Mouse (Mus musculus): ENCODE measurements around the gene Nrtn.

The Nrtn gene

DNA sequence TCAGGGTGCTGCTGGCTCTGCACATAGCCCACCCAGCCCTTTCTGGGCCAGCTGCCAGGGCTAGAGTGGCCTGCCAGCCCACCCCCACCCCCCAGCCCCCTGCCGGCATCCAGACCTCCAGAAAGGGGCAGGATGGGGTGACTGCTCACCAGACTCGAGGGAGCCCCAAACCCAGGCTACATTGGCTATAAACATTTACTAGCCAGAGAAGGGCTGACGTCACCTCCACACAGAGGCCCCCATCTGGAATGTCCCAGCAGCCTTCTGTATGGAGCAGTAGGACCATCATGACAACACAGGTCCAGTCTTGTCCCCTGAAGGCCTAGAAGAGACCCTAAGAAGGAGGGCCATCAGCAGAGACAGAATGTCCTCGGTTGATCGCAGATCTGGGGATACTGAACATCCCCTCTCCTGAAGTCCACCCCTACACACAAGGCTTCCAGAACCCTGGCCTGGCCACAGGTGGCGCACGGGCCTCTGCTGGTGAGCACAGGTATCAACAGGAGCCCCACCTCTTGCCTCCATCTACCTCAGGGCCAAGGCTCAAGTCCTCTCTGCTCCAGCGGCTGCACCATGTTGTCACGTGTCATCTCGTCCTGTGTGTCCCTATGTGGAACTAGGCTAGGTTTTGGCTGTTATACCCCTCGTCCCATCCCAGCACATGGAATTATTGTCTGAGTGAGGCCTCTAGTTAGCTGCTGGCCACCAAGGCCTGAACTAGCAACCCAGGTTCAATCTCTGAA is 33.7 kb downstream of the Nrtn start:
- H3K36me3 ChIP-seq (ENCODE audit: insufficient read depth, low read length), result peaks cover 54% of the 10 kb centered on the region
- no peaks in the 10 kb centered on the region for H3K9me3 ChIP-seq (ENCODE audit: low read length)
- no peak overlapping the region for H3K4me3 ChIP-seq (replicated peaks; ENCODE audit: low read length)
- TF ChIP-seq POU5F1 (IDR thresholded peaks at IDR 0.05; ENCODE audit: borderline replicate concordance, low read length) (no peak), CTCF (conservative IDR thresholded peaks at IDR 0.05; ENCODE audit: low read length) (no peak; the same call in 1 of the 2 replicates), NANOG (IDR thresholded peaks at IDR 0.05; ENCODE audit: borderline replicate concordance, low read length) (no peak)
- H3K4me1 ChIP-seq (replicated peaks; ENCODE audit: low read depth, low read length), result peaks cover 90% of the 10 kb centered on the region
- H3K27me3 ChIP-seq (ENCODE audit: insufficient read depth, low read length), result no peaks in the 10 kb centered on the region

DNA sequence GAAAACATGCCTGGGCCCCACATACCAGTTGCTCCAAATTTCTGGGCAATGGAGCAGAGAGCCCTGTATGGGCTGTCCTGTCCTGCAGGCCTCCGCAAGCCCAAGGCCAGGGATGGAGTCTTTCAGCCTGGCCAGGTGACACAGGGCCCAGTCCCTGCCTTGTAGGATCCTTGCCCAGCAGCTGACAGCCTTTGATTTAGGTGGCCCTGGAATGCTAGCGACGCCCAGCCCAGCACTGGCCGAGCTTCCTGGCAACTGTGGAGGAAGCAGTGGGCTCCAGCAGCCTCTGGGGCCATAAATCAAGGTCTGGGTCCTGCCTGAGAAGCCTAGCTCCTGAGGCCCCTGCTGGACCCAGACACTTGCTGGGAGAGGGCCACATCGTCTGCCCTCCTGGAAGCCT is 34.9 kb downstream of the Nrtn start:
- no peaks in the 10 kb centered on the region for H3K9me3 ChIP-seq (ENCODE audit: low read length)
- peaks cover 54% of the 10 kb centered on the region for H3K36me3 ChIP-seq (ENCODE audit: insufficient read depth, low read length)
- TF ChIP-seq NANOG (IDR thresholded peaks at IDR 0.05; ENCODE audit: borderline replicate concordance, low read length) (no peak), CTCF (conservative IDR thresholded peaks at IDR 0.05; ENCODE audit: low read length) (no peak), POU5F1 (IDR thresholded peaks at IDR 0.05; ENCODE audit: borderline replicate concordance, low read length) (no peak)
- no peak overlapping the region for H3K4me3 ChIP-seq (replicated peaks; ENCODE audit: low read length)
- H3K4me1 ChIP-seq (replicated peaks; ENCODE audit: low read depth, low read length), result peaks cover 82% of the 10 kb centered on the region
- no peaks in the 10 kb centered on the region for H3K27me3 ChIP-seq (ENCODE audit: insufficient read depth, low read length)

DNA sequence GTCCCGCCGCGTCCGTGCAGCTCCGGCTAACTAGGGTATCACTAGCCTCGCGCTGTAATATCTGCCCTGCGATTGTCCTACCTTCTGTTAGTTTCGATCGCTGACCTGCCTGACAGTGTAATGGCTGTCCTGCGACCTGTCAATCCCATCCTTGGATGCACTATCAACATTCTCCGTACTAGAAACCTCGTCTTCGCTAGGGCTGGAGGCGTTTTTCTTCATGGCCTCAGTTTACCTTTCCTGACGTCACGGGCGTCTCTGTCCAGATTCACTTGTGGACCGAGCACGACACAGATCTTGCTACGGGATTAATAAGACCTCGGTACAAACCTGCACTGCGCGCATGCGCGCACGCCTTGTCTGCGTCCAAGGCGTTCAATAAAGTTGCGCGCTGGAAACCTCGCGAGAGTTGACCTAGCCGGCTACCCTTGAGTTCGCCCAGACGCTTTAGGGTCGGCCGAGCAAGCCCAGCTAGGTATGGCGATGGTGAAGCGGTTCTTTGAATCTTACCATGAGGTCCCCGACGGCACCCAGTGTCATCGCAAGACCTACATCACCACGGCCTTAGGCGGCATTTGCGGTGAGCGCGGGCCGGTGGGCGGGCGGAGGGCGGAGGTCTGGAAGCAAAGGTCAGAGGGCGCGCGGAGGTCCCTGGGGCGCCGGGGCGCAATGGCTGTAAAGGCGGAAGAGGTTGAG is 39.8 kb downstream of the Nrtn start, which contains the start of the genes Ndufa11 and Vmac:
Ndufa11 (plus strand) TSS at position 405 of the 696 bp plus-strand sequence.
Vmac (minus strand) TSS at position 660 of the 696 bp plus-strand sequence.
- Histone ChIP-seq H3K9me3 (ENCODE audit: low read length) (no peaks in the 10 kb centered on the region), H3K27me3 (ENCODE audit: insufficient read depth, low read length) (no peaks in the 10 kb centered on the region), H3K4me1 (replicated peaks; ENCODE audit: low read depth, low read length) (peaks cover 79% of the 10 kb centered on the region), H3K4me3 (replicated peaks; ENCODE audit: low read length) (peak within 1 kb of the TSS; percentile 96), H3K36me3 (ENCODE audit: insufficient read depth, low read length) (peaks cover 70% of the 10 kb centered on the region)
- TF ChIP-seq CTCF (conservative IDR thresholded peaks at IDR 0.05; ENCODE audit: low read length), result no peak
- TF ChIP-seq POU5F1 (IDR thresholded peaks at IDR 0.05; ENCODE audit: borderline replicate concordance, low read length), result no peak
- no peak for TF ChIP-seq NANOG (IDR thresholded peaks at IDR 0.05; ENCODE audit: borderline replicate concordance, low read length)

DNA sequence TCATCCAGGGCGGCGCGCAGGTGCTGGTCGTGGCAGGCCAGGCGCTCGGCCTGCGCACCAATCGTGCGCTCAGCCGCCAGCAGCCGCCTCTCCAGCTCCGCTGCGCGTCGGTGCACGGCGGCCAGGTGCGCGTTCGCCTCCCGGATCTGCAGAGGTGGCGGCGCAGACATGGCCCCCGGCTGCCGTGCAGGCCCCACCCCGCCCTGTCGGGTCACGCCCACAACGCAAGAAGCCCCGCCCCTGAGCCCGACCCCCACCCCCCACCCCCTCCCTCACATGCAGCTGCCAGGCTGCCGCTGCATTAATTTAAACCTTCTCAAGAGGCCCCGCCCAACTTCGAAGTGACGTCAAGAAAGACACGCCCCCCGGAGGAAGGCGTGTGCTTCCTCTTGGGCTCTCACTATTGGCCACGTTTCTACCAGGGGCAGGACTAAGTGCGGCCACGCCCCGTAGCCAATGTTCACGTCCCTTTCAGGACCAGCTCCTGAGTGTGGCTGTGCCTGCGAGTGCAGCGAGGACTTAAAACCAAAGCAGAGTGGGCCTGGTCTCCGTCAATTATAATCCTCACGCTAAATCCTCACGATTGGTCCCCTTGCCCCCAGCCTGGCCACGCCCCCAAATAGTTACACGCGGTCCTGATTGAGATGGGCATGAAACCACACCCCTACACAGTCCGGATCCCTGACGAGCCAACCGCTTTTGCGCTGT is 40.5 kb downstream of the Nrtn start:
- TF ChIP-seq CTCF (conservative IDR thresholded peaks at IDR 0.05; ENCODE audit: low read length) (no peak), NANOG (IDR thresholded peaks at IDR 0.05; ENCODE audit: borderline replicate concordance, low read length) (no peak), POU5F1 (IDR thresholded peaks at IDR 0.05; ENCODE audit: borderline replicate concordance, low read length) (no peak)
- Histone ChIP-seq H3K27me3 (ENCODE audit: insufficient read depth, low read length) (no peaks in the 10 kb centered on the region), H3K9me3 (ENCODE audit: low read length) (no peaks in the 10 kb centered on the region), H3K36me3 (ENCODE audit: insufficient read depth, low read length) (peaks cover 70% of the 10 kb centered on the region), H3K4me1 (replicated peaks; ENCODE audit: low read depth, low read length) (peaks cover 80% of the 10 kb centered on the region), H3K4me3 (replicated peaks; ENCODE audit: low read length) (peak overlapping the region; percentile 96)

DNA sequence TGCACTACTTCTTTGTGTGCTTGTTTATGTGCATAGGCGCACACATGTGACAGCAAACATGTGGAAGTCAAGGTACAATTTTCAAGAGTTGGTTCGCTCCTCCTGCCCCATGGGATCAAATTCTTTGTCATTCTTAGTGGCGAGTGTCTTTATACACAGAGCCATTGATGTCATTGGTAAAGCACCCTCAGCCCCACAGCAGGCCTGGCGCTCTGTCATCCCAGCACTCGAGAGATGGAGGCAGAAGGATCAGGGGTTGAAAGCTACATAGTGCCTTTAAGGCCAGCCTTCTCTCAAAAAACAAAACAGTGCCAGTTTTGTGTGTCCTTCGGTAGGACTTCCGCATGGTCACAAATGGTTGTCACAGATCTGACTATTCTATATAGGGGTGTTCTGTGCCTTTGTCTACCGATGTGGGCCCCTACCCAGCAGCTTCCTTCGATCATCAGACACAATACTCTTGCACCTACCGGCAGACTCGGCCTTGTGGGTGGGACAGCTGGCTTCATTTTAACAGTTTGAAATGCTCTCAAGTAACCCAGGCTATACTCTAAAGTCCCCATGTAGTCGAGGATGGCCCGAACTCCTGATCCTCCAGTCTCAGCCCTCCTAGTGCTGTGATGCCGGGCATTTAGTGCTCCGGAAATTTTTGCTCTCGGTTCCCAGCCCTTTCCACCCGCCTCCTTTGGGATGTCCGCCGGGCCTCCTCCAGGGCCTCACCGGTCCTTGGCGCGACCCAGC is 41.2 kb downstream of the Nrtn start:
- H3K27me3 ChIP-seq (ENCODE audit: insufficient read depth, low read length), result no peaks in the 10 kb centered on the region
- H3K4me3 ChIP-seq (replicated peaks; ENCODE audit: low read length), result peak overlapping the region; percentile 96
- TF ChIP-seq POU5F1 (IDR thresholded peaks at IDR 0.05; ENCODE audit: borderline replicate concordance, low read length) (no peak), NANOG (IDR thresholded peaks at IDR 0.05; ENCODE audit: borderline replicate concordance, low read length) (no peak), CTCF (conservative IDR thresholded peaks at IDR 0.05; ENCODE audit: low read length) (no peak)
- no peaks in the 10 kb centered on the region for H3K9me3 ChIP-seq (ENCODE audit: low read length)
- peaks cover 80% of the 10 kb centered on the region for H3K4me1 ChIP-seq (replicated peaks; ENCODE audit: low read depth, low read length)
- peaks cover 70% of the 10 kb centered on the region for H3K36me3 ChIP-seq (ENCODE audit: insufficient read depth, low read length)

DNA sequence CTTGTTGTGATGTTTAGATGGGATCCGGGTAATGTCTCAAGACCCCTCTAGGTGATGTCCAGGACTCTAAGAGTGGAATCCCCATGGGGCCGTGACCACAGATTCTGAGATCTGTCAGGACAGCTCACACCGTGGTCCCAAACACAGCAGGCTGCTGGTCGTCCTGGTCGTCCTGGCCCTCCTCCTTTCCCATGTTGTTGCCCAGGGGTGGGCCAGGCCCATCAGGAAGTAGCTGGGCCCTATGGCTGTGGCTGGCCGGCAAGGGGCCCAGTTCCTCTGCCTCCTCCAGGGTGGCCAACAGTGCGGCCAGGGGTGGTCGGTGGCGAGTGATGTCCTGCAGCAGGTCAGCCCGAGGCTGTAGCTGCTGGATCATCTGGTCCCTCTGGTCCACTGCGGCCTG is 42.0 kb downstream of the Nrtn start:
- H3K9me3 ChIP-seq (ENCODE audit: low read length), result no peaks in the 10 kb centered on the region
- H3K27me3 ChIP-seq (ENCODE audit: insufficient read depth, low read length), result no peaks in the 10 kb centered on the region
- H3K4me3 ChIP-seq (replicated peaks; ENCODE audit: low read length), result peak overlapping the region; percentile 96
- peaks cover 70% of the 10 kb centered on the region for H3K36me3 ChIP-seq (ENCODE audit: insufficient read depth, low read length)
- H3K4me1 ChIP-seq (replicated peaks; ENCODE audit: low read depth, low read length), result peaks cover 80% of the 10 kb centered on the region
- TF ChIP-seq POU5F1 (IDR thresholded peaks at IDR 0.05; ENCODE audit: borderline replicate concordance, low read length), result no peak
- TF ChIP-seq CTCF (conservative IDR thresholded peaks at IDR 0.05; ENCODE audit: low read length), result no peak
- TF ChIP-seq NANOG (IDR thresholded peaks at IDR 0.05; ENCODE audit: borderline replicate concordance, low read length), result no peak

DNA sequence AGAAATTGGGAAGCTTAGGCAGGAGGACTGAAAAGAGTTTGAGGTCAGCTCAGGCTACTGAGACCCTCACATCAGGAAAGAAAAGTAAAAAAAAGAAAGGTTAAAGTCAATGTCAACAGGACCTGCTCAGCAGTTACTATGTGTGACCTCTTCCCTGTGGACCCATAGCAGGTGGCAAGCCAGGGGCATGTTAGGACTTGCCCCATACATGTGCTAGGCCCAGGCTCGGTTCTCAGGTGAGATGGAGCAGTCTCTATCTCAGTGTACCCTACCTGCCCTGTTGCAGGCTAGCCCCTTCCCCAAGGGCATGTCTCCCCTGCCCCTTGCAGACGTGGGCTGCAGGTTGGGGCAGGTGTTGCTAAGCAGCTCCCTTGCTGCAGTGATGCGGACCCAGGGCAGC is 47.6 kb downstream of the Nrtn start:
- H3K4me1 ChIP-seq (replicated peaks; ENCODE audit: low read depth, low read length), result peaks cover 90% of the 10 kb centered on the region
- TF ChIP-seq CTCF (conservative IDR thresholded peaks at IDR 0.05; ENCODE audit: low read length) (no peak), NANOG (IDR thresholded peaks at IDR 0.05; ENCODE audit: borderline replicate concordance, low read length) (no peak), POU5F1 (IDR thresholded peaks at IDR 0.05; ENCODE audit: borderline replicate concordance, low read length) (no peak)
- H3K9me3 ChIP-seq (ENCODE audit: low read length), result no peaks in the 10 kb centered on the region
- H3K4me3 ChIP-seq (replicated peaks; ENCODE audit: low read length), result peak overlapping the region; percentile 78
- no peaks in the 10 kb centered on the region for H3K27me3 ChIP-seq (ENCODE audit: insufficient read depth, low read length)
- peaks cover 100% of the 10 kb centered on the region for H3K36me3 ChIP-seq (ENCODE audit: insufficient read depth, low read length)

All from E14TG2a.4 (cell line).